Mouse (Mus musculus) kidney, postnatal 10 days (tissue): Measurements from ENCODE around the gene Thap8.
"Not testable (repeated sequence)": the region's sequence is repeated elsewhere in the genome, so short reads cannot be mapped to it uniquely, and the experiment has no call there.

ENCODE experiments used
- DNase-seq: peaks from one replicate; pipeline ENCODE4 v3.0.0; 2021; ENCODE audit warnings: mixed read lengths

Gene Thap8

DNA sequence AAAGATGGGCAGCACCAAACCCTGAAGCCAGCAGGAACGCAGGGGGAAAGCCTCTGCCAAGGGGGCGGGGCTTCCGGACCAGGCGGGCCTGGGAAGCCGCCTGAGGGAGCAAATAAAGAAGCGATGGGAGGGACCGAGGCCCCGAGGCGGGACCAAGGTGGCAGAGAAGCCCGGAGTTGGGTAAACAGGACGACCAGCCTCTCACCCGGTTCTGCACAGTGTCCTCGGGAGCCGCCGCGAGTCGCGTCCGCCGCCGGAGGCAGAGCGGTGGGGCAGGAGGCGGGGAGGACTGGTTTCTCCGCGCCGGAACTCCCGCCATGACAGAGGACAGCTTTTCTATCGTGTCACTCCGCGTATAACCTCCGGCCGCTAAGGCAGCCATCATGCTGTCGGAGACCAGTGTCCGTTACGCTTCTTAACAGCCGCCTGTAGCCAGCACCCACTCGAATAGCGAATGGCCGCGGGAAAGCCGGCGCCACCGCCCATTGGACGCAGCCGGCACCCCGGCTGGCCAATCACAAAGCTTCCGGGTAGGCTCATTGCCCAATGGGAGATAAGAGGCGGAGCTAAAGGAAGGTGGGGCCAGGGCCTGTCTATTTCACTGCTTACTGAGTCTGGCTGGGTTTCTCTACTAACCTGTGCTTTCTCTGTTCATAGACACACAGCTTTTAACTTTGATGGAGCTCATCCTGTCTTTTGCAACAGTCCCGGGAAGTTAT is at the start of gene Thap8, which contains the start of gene Wdr62:
Gene Thap8 (plus strand): TSS at position 144 of the 719 bp plus-strand sequence.
Gene Wdr62 (minus strand): TSS at position 469 of the 719 bp plus-strand sequence.
- peak; percentile 95 for DNase-seq

DNA sequence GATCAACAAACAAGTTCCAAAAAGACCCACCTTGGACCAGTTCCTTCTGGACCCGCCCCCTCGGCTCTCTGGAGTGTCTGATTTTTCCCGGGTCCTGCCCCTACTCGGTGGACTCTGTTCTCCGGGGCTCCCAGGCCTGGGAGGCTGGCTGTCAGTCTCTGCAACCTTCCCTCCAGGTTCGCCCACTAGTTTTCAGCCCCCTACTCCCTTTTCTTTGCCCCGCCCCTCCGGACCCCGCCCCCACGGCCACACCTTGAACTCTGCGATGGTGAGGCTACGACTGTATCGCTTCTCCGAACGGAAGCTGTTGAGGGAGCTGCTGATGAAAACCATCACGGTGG is 48.6 kb upstream of the Thap8 start:
- DNase-seq, result no peak

DNA sequence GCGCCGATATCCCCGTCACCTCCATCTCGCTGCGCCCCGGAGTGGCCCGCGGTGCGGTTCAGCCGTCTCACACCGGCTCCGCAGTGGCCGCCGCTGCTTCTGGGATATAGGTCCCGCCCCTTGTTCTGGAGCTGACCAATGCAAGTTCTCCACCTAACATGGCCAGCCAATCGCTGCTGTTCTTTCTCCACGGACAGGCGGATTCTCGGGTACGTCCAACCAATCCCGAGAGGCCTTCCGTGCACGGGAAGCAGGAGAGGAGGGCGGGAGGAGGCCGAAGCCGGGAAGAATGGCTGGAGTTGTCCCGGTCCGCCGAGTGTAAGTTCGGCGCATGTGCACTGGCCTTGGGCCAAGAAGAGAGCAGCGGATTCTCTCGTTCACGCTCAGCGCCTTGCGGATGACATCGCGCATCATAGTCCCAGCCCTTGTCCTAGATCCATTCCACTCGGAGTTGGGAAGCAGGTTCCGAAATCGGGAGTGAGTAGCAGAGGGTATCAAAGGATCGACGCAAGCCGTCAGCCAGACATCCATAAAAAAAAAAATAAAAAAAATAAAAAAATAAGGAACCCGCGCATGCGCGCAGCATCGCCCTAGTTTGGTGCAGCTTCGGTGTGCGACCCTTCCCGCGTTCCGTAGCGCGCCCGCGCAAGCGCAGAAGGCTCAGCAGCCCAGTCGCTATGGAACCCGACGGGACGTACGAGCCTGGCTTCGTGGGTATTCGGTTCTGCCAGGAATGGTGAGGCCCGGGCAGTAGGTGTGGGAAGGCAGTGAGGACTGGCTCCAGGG is 48.0 kb upstream of the Thap8 start, which contains the start of the genes Polr2i and Tbcb:
Gene Polr2i (plus strand): TSS at position 280 of the 786 bp plus-strand sequence.
Gene Tbcb (minus strand): TSS at position 604 of the 786 bp plus-strand sequence.
- DNase-seq, result peak; percentile 98

DNA sequence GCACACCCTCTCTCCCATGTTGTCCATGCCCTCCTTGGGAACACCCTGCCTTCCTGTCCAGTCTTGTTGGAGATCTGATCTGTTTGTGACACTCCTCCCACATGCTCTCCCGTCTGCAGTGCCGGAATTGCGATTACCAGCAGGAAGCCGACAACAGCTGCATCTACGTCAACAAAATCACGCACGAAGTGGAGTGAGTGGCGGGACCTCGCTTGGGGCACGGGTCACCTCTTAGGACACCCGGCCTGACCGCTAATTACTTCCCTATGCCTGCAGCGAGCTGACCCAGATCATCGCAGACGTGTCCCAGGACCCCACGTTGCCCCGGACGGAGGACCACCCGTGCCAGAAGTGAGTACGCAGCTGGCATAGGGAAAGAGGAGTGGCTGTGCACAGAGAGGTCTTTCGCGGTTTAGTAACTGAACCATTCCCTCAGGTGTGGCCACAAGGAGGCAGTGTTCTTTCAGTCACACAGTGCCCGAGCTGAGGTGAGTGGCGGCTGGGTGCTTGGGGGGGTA is 47.2 kb upstream of the Thap8 start:
- DNase-seq, result peak; percentile 81

DNA sequence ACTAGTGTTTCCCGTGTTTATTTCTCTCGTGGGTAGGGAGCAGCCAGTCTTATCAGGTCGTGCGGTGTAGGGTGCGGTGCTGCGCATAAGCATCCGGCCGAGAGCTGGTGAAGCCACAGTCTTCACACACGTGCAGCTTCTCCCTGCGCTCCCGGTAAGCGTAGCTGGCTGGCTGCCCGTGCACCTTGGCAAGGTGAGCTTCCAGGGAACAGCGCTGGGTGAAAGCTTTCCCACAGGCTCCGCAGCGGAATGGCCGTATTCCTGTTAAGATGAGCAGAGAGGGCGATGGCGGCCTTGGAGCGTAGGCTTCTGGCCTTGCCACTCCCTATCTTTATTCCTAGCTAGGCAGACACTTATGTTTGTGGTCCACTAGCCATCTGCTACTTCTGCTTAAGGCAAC is 46.5 kb upstream of the Thap8 start:
- DNase-seq, result peak; percentile 38

DNA sequence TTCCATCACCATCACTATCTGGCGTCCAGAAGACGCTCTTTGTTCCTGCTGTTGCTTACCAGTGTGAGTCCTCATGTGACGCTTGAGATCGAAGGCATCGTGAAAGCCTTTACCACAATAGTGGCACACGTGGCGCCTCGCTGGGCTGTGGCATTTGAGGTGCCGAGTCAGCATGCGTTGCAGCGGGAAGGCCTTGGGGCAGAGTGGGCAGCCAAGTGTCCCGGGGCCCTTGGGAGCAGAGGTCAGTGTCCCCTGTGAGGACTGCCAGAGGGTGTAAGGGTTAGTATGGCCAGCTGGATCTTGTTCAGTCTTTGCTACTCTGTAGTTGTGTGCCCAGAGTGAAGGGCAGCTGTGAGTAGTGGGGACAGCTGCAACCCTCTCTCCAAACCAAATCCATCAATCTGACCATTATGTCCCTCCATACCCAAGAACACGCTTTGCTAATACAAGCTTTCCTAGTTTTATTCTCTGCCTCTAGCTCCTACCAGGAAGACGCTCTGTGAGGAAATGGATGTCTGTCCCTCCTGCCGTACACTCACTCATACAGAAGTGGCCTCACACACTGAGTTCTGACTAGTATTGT is 45.5 kb upstream of the Thap8 start:
- DNase-seq, result peak; percentile 69

DNA sequence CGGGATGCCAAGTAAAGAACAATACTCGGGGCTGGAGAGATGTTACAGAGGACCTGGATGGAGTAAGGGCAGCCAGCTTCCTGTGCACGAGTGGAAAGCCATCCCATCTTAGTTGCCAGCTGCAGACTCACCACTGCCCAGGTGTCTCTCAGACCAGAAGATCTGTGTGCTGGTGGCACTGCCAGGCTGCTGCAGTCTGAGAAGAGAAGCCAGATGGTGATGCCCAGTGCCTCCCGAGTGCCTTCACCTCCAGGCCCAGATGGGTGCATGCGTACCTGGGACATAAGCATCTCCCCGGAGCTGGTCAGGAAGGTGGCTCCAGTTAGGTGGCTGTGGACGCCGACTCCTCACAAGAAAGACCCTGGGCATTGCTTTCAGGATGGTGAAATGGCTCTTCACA is 44.8 kb upstream of the Thap8 start:
- no peak for DNase-seq

DNA sequence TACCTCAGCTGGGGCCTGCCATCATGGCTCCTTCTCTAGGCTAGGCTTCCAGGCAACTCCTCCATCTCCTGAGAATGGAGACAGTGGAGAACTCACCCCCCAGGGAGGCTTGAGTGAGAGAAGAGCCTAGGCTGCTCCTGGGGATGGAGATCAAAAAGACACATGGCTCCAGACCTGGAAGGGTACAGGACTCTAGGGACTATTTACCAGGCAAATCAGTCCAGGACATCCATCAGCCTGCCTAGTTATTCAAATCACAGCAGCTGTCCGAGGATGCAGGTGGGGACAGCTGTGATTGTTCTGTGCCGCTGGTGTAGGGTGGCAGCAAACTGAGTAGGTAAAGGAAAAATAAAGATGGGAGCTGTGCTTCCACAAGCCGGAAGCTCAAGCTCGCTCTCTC is 44.3 kb upstream of the Thap8 start, which contains the start of gene Ovol3:
Gene Ovol3 (minus strand): TSS at position 101 of the 400 bp plus-strand sequence.
- DNase-seq, result no peak

DNA sequence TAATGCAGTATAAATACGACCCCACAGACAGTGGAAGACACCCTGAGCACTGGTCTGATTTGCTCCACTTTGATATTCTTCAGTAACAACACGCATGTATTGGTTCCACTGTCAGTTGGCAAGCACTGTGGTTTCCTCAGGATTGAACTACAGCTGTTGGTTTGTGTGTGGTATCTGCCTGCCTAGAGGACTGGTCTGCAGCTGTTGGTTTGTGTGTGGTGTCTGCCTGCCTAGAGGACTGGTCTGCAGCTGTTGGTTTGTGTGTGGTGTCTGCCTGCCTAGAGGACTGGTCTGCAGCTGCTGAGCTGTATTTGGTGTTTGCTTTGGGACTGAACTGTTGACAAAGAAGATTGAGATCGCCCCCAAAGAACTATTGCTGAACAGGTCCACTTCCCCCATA is 42.5 kb upstream of the Thap8 start:
- DNase-seq, result not testable (repeated sequence)

DNA sequence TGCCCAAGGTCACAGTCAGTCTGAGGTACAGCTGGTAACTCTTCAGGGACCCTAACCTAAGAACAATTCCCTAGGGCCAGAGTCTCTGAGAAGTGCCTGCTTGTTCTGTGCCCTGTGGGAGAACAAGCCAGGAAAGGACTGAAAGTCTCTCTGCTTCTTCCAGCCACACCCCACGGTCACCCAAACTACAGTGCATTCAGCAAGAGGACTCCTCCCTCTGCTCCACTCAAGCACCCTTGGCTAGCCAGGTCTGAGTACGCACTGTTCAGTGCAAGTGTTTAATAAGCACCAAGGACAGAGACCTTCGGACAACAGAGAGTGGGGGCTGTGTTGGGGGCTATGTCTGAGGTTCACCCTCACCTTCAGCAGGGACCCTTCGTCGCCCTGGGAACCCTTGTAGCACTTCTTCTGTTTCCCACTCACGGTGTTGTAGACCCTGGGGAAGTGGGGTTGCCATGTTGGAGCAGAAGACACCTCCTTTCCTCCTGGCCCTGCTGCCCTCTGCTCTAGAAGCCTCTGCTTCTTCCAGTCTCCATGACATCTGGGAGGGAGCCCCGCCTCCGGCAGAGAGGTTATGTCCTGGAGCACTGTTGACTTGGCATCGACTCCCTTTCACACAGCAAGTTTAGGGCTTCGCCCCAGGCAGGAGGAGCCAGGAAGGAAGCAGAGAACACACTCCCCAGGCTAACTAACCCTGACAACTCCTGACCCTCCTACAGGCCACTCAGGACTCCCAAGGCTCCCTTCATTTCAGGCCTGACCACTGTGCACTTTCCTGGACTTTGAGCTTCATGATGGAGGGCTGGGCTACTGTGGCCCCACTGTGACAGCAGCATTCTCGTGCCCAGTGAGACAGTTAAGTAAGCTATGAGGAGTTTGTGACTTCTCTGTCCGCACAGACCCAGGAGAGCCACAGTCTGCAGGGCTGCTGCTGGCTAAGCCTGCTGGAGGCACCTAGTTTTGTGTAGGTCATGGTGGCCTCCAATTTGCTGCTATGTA is 27.6 kb upstream of the Thap8 start:
- DNase-seq, result peak; percentile 43

DNA sequence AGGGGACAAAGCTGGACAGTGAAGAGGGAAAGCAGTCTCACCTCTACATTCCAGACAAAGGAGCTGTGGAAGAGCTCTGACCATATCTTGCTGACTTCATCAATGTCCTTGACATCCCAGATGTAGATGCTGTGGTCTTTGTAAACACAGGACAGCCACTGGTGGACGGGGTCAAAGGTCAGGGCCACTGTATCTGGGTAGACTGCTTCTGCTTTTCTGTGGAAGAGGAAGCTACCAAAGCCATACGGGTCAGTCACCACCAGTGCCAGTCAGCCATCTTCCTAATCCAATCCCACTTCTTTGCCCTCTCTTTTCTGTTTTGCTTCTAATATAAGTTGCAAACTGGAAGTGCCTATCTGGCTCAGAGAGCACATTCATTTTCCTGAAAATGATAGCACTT is 14.9 kb upstream of the Thap8 start:
- no peak for DNase-seq

DNA sequence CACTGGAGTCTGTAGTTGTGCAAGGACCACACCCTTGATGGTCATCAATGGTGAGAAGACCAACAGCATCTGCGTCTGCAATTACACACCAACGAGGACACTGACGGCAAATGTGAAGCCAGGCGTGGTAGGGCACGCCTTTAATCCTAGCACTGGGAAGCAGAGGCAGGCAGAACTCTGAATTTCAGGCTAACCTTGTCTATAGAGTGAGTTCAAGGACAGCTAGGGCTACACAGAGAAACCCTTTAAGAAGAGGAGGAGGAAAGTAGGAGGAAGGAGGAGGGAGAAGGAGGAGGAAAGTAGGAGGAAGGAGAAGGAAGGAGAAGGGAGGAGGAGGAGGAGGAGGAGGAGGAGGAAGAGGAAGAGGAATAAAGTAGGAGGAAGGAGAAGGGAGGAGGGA is 14.4 kb upstream of the Thap8 start:
- DNase-seq, result no peak

DNA sequence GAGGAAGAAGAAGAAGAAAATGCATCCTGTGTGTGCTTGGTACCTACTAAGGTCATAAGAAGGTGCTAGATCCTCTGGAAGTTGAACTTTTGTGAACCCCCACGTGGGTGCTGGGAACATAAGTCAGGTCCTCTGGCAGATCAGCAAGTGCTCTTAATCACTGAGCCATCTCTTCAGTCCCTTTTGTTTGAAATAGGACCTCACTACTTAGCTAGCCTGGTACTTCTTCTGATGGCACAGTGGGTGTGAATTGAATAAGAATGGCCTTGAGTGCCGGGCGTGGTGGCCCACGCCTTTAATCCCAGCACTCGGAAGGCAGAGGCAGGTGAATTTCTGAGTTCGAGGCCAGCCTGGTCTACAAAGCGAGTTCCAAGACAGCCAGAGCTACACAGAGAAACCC is 14.0 kb upstream of the Thap8 start:
- no peak for DNase-seq

DNA sequence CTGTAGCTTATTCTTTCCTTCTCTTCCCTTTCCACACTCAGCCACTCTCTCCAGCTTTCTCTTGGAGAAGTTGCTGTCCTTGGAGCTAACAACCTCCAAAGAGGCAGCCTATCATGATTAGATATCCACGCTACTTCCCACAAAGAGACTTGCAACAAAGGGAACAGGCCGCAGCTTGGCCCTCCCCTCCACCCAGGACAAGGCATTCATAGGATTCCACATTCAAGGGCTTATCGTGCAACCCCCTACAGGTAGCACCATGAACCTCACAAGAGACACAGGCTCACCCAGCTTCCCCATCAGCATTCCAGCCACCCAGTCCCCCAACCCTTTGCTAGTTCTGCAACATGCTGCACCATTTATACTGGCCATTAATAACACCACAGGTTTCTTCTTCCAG is 13.1 kb upstream of the Thap8 start:
- no peak for DNase-seq

DNA sequence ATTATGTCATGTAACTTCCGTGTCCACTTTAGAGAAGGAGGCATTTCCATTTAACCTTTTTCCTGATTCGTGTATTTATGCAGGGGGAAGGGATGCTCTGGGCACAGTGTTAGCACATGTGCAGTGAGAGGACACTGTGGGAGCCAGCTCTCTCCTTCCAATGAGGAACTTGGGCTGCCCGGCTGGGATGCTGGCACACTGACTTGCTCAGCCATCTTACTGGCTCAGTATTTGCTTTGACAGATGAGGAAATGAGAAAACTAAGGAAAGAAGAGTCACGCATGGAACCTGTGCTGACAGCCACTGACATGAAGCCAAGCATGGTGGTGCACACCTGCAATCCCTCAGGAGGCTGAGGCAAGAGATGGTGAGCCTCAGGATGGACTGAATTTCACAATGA is 10.3 kb upstream of the Thap8 start:
- no peak for DNase-seq

DNA sequence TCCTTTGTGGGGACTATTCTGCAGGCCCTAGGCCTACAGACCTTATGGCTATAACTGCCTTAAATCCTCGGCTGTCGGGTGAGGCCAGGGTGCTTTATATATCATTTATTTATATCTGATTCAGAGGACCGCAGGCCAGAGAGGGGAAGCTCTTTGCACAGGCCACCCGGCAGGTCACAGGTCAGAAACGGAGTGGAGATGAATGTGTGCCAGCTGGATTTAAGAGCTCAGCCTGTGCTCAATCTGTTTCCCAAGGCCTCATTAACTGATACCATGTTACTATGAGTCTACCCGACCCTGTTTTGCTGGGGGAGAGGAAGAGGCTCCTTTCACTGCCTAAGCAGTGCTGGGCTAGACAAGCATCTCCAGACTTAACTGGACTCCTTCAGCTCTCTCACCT is 5.5 kb upstream of the Thap8 start:
- DNase-seq, result no peak

DNA sequence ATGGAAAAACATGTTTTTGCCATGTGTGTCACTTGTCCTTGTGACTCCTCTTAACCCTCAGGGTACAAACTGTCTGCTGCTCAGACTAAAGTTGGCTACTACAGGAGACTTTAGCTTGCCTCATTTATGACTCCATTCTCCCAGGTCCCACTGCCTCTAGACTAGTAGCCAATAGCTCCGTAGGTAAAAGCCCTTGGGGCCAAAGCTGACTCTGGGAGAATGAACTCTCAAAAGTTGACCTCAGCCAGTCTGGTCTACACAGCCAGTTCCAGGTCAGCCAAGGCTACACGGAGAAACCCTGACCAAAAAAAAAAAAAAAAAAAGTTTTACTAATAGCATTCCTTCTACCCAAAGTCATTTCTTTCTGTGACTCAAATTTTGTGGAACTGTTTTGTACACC is 983 bp upstream of the Thap8 start:
- DNase-seq, result no peak

DNA sequence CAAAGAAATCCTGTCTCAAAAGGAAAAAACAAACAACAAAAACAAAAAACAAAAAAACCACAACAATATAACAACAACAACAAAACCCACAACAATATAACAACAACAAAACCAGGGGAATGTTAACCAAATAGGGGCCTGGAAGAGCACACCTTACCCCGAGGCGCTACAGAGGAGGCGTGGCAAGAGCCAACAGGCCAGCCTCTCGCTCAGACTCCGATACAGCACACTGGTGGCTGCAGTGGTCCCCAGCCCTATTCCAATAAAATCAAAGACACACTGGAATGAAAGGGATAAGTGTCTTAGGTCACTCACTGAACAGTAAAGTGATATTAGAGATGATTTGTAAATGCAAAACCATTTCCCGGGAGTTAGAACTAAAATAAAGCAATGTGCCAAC is 358 bp upstream of the Thap8 start:
- no peak for DNase-seq

DNA sequence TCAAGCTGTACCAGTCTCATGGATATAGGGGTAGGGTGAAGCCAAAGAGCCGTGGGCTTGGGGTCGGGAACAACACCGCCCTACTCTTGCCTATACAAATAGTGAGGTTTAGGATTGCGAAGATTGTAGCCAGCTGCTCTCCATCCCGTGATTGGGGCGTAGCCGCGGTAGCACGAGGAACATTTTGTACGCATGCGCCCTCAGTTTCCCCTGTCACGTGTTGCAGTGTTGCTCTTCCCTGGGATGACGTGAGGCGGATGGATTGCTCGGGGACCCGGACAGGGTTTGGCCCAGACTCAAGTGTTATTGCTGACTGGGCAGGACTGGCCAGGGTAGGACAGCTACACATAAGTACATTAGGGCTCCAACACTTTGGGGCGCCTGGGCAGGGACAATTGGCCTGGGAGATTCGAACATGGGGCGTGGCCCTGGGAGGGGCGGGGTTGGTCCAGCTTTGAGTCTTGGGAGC is 810 bp downstream of the Thap8 start:
- DNase-seq, result peak; percentile 92

DNA sequence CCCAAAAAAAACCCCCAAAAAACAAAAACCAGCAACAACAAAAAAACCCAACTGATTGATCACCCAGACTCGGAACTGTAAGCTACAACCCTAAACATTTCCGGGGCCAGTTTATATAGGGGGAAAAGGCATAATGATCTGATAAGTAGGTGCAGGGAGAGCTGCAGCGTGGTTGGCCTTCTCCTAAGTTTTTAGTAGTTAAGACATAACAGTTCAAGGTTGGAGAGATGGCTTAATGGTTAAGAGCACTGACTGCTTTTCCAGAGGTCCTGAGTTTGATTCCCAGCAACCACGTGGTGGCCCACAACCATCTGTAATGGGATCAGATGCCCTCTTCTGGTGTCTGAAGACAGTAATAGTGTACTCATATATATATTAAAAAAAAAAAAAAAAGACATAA is 1.6 kb downstream of the Thap8 start:
- DNase-seq, result no peak

DNA sequence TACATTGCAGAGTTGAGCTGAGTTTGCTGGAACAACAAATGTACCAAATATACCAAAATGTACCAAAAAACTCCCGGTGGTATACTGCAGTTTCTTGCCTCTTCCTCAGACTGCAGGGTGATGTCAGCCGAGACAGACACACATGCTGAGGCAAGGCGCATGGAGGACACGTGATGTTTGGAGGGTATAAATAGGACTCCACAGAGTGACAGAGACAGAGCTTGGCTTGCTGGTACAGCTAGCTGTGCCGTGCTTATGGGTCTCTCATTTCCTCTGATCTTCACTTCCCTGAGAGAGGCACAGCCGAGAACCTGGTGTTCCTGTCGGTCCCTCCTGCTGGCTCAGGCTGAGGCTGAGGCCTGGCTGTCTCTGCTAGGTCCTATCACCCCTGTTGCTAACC is 2.8 kb downstream of the Thap8 start:
- no peak for DNase-seq
